Mouse (Mus musculus) CD4-positive, CD25-positive, alpha-beta regulatory T cell, adult 4 months (primary cell): ENCODE data around the gene Mgat4d. TPM values are rescaled to one million over a fixed set of nuclear protein-coding genes. Genes with fewer than 3 reads are reported as not detected.
"Not testable (repeated sequence)": the region's sequence is repeated elsewhere in the genome, so short reads cannot be mapped to it uniquely, and the experiment has no call there.

Experiments used
- ATAC-seq: one replicate; pipeline ENCODE4 v1.8.0; 2017
- polyA plus RNA-seq, 2 experiments: library from polyadenylated mRNA; unstranded; fragments of 100-300 nt; shearing (Covaris generic); gene quantifications; one replicate each; pipeline ENCODE4 v1.2.1; 2017

Mgat4d gene
- not detected for polyA plus RNA-seq

- no peak for ATAC-seq
These were observed at the start of gene Mgat4d for GRCm38 (mm10) chr8:83348263-83348662. TSS of gene Mgat4d (plus strand) at chr8:83348471.

- no peak for ATAC-seq
These were observed 48.1 kb upstream of the Mgat4d start for GRCm38 (mm10) chr8:83300135-83300534.

GRCm38 (mm10) chr8:83304946-83305345 is 43.3 kb upstream of the Mgat4d start:
- no peak for ATAC-seq

- ATAC-seq, result no peak
These were observed 38.4 kb upstream of the Mgat4d start for GRCm38 (mm10) chr8:83309836-83310235.

- not testable (repeated sequence) for ATAC-seq
These were observed 33.2 kb upstream of the Mgat4d start for GRCm38 (mm10) chr8:83315084-83315483.

- ATAC-seq, result no peak
These were observed 32.6 kb upstream of the Mgat4d start for GRCm38 (mm10) chr8:83315691-83316090.

GRCm38 (mm10) chr8:83320543-83320942 is 27.7 kb upstream of the Mgat4d start:
- no peak for ATAC-seq

- ATAC-seq, result no peak
These were observed 25.9 kb upstream of the Mgat4d start for GRCm38 (mm10) chr8:83322374-83322773.

- no peak for ATAC-seq
These were observed 25.2 kb upstream of the Mgat4d start for GRCm38 (mm10) chr8:83323056-83323455.

- no peak for ATAC-seq
These were observed 20.4 kb upstream of the Mgat4d start for GRCm38 (mm10) chr8:83327889-83328288.

- no peak for ATAC-seq
These were observed 16.7 kb upstream of the Mgat4d start for GRCm38 (mm10) chr8:83331567-83331898.

GRCm38 (mm10) chr8:83331899-83332697 is 16.2 kb upstream of the Mgat4d start, which contains the start of gene Elmod2:
TSS of gene Elmod2 (minus strand) at chr8:83332486.
- peak; percentile 99 for ATAC-seq

- ATAC-seq, result no peak
These were observed 15.4 kb upstream of the Mgat4d start for GRCm38 (mm10) chr8:83332864-83333263.

- ATAC-seq, result no peak
These were observed 6.2 kb upstream of the Mgat4d start for GRCm38 (mm10) chr8:83342076-83342475.

- no peak for ATAC-seq
These were observed 5.6 kb upstream of the Mgat4d start for GRCm38 (mm10) chr8:83342693-83343092.

- no peak for ATAC-seq
These were observed 3.0 kb downstream of the Mgat4d start for GRCm38 (mm10) chr8:83351315-83351714.

- no peak for ATAC-seq
These were observed 15.0 kb downstream of the Mgat4d start for GRCm38 (mm10) chr8:83363156-83363769.

- no peak for ATAC-seq
These were observed 29.0 kb downstream of the Mgat4d start for GRCm38 (mm10) chr8:83377231-83377630.

GRCm38 (mm10) chr8:83380141-83380540 is 31.9 kb downstream of the Mgat4d start:
- ATAC-seq, result no peak

GRCm38 (mm10) chr8:83381016-83381415 is 32.7 kb downstream of the Mgat4d start:
- ATAC-seq, result no peak

- no peak for ATAC-seq
These were observed 34.6 kb downstream of the Mgat4d start for GRCm38 (mm10) chr8:83382850-83383249.

GRCm38 (mm10) chr8:83389316-83390005 is 41.2 kb downstream of the Mgat4d start, which contains the start of gene Clgn:
TSS of gene Clgn (plus strand) at chr8:83389867.
- ATAC-seq, result no peak

GRCm38 (mm10) chr8:83390006-83390701 is 41.9 kb downstream of the Mgat4d start:
- no peak for ATAC-seq
